Mouse (Mus musculus) CD4-positive helper T cell, adult 2 months (primary cell): ENCODE measurements around the gene Ubqln1.

ENCODE experiments used
- DNase-seq: peaks from one replicate; pipeline ENCODE4 v3.0.0-alpha.2; 2012; ENCODE audit warnings: low read depth, missing footprints, low spot score

The Ubqln1 gene

GRCm38 (mm10) chr13:58201343-58201742 lies 14.1 kb downstream of the Ubqln1 start:
- no peak for DNase-seq

GRCm38 (mm10) chr13:58197981-58198640 lies 17.3 kb downstream of the Ubqln1 start:
- DNase-seq = no peak

- DNase-seq = no peak
These were observed 18.2 kb downstream of the Ubqln1 start for GRCm38 (mm10) chr13:58197211-58197610.

- no peak for DNase-seq
These were observed 20.5 kb downstream of the Ubqln1 start for GRCm38 (mm10) chr13:58194908-58195307.

GRCm38 (mm10) chr13:58193221-58193620 lies 22.2 kb downstream of the Ubqln1 start:
- DNase-seq = no peak

- DNase-seq = no peak
These were observed 23.3 kb downstream of the Ubqln1 start for GRCm38 (mm10) chr13:58192146-58192545.

- no peak for DNase-seq
These were observed 23.9 kb downstream of the Ubqln1 start for GRCm38 (mm10) chr13:58191516-58191915.

- peak; percentile 46 for DNase-seq
These were observed 26.0 kb downstream of the Ubqln1 start for GRCm38 (mm10) chr13:58189473-58189872.

GRCm38 (mm10) chr13:58188412-58188811 lies 27.0 kb downstream of the Ubqln1 start:
- DNase-seq = peak; percentile 81

- no peak for DNase-seq
These were observed 27.7 kb downstream of the Ubqln1 start for GRCm38 (mm10) chr13:58187751-58188150.

- no peak for DNase-seq
These were observed 29.2 kb downstream of the Ubqln1 start for GRCm38 (mm10) chr13:58186281-58186680.

GRCm38 (mm10) chr13:58184111-58184510 lies 31.3 kb downstream of the Ubqln1 start:
- no peak for DNase-seq

GRCm38 (mm10) chr13:58181607-58182551 lies 33.6 kb downstream of the Ubqln1 start:
- no peak for DNase-seq

GRCm38 (mm10) chr13:58177511-58178208 lies 37.8 kb downstream of the Ubqln1 start:
- no peak for DNase-seq

GRCm38 (mm10) chr13:58176105-58176504 lies 39.3 kb downstream of the Ubqln1 start:
- no peak for DNase-seq

GRCm38 (mm10) chr13:58168119-58168518 lies 47.3 kb downstream of the Ubqln1 start:
- DNase-seq = no peak

- DNase-seq = no peak
These were observed 52.1 kb downstream of the Ubqln1 start for GRCm38 (mm10) chr13:58163343-58163742.

- no peak for DNase-seq
These were observed 54.7 kb downstream of the Ubqln1 start for GRCm38 (mm10) chr13:58160761-58161160.

GRCm38 (mm10) chr13:58158099-58158912 lies 57.1 kb downstream of the Ubqln1 start:
- peak; percentile 90 for DNase-seq

- peak; percentile 84 for DNase-seq
These were observed 57.9 kb downstream of the Ubqln1 start, which contains the start of gene Idnk for GRCm38 (mm10) chr13:58157447-58158098. TSS of gene Idnk (plus strand) at chr13:58157649.

- DNase-seq = no peak
These were observed 58.4 kb downstream of the Ubqln1 start for GRCm38 (mm10) chr13:58157036-58157435.
